Mouse (Mus musculus) regulatory T cell (primary cell): ENCODE results near the gene Htr2b.

Experiments used
- in situ Hi-C: fragments of 300-600 bp; cut with MboI, MseI; formaldehyde crosslinking; loops from one replicate; pipeline ENCODE4 v1.15.1; 2025; ENCODE audit warnings: high pct_unique_total_duplicates

Gene Htr2b

GRCm38 (mm10) chr1:86111779-86112178, at the start of gene Htr2b:
Gene Htr2b (minus strand): TSS chr1:86111970.
- in situ Hi-C loops: no loop called here

GRCm38 (mm10) chr1:86161061-86161460, 49.3 kb upstream of the Htr2b start:
- in situ Hi-C loops: no loop called here

- in situ Hi-C loops: no loop called here
Measured at GRCm38 (mm10) chr1:86160479-86160878, 48.7 kb upstream of the Htr2b start.

GRCm38 (mm10) chr1:86160059-86160458, 48.3 kb upstream of the Htr2b start:
- in situ Hi-C loops: no loop called here

DNA sequence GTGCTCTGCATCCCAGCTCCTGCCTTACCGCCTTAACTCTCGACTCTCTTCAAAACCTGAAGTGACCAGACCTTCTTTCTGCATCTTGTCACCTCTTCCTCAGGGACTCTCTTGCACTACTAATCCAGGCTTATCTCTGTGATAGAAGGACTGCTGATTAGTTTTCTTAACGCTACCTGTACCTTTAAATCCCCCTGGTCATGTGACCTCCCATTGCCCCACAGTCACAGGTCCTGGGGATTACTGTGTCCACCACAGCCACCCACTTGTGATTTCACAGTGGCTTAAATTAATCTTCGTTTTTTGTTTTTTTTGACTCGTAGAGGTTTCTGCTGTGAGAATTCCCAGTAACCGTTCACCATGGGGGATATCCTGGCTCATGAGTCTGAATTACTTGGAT, 44.8 kb upstream of the Htr2b start:
- in situ Hi-C loops: no loop called here

GRCm38 (mm10) chr1:86156075-86156474, 44.3 kb upstream of the Htr2b start:
- in situ Hi-C loops: no loop called here

DNA sequence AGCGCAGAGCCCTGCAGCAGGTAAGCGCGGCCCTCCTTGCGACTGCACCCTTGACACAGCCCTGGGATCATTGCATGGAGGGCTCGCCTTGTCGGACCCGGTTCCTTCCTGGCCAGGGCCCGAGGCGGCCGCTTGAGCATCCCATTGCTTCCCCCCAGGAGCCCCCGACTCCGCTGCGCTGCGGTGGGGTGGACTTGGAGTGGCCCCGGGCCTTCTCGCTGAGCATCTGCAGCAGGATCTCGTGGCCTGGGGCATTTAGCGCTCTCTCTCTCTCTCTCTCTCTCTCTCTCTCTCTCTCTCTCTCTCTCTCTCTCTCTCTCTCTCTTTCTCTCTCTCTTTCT, 43.0 kb upstream of the Htr2b start:
- in situ Hi-C loops: no loop called here

DNA sequence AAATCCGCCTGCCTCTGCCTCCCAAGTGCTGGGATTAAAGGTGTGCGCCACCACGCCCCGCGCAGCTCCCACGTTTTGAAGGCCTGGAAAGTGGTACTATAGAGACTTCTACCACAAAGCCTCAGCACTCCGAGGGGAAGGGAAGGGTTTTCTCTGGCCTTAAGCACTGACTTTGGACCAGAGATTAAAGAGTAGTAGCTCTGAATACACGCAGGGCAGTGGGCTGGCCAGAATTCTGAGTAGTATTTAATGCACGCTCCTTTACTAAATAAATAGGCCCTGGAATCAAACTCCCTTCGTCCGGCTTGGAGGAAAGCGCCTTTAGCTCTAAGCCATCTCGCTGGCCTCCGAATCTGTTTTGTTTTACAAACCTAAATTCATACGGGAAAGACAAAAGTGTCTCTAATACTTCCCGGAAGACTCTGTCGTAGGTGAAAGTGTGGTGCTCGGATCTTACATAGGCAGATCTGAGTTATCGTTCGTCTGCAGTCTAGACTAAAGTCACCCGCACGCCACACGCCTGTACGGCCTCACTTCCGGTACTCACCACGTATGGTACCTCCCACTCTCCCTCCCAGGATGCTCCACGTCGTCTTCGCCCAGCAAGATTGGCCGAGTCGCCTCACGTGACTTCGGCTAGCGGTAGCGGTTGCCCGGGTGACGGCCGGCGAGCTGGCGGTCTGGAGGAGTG, 42.5 kb upstream of the Htr2b start, which contains the start of gene Armc9:
Gene Armc9, plus strand, starts transcription at position 648 of the 691 bp plus-strand sequence.
- in situ Hi-C loops: no loop called here

GRCm38 (mm10) chr1:86152618-86153017, 40.8 kb upstream of the Htr2b start:
- in situ Hi-C loops: no loop called here

DNA sequence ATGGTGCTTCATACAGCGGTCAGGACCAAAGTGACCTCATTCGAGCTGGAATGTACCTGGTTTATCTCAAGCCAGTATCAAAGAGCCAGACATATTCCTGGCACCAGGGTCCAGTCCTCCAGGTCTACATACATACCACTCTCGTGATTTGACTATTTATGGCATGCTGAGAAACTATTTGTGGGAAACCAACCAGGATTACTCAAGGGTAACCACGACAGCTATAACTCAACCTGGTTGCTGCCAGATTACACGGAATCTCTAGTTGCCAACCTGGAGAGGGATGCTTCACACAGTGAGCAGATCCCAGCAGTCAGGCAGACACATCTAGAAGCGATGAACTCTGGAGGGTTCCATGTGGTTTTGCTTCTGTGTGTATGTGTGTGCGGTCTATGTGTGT, 39.6 kb upstream of the Htr2b start:
- in situ Hi-C loops: no loop called here

- in situ Hi-C loops: no loop called here
Measured at GRCm38 (mm10) chr1:86150929-86151328, 39.2 kb upstream of the Htr2b start.

DNA sequence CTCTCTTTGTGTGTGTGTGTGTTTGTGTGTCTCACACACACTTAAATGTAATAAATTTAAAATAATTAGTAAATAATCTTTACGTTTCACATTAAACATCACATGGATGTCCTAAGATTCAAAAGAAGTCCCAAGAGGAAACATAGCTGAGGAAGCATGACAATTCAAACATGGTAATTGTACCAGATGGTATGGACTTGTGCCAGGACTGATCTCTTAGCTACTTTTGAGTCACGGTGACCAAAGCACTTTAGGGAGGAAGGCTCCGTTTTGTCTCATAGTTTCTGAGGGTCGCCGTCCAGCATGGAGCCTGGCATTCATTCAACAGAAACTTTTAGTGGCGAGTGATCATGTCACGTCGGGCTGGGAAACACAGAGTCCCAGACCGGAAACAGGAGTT, 36.4 kb upstream of the Htr2b start:
- in situ Hi-C loops: no loop called here

DNA sequence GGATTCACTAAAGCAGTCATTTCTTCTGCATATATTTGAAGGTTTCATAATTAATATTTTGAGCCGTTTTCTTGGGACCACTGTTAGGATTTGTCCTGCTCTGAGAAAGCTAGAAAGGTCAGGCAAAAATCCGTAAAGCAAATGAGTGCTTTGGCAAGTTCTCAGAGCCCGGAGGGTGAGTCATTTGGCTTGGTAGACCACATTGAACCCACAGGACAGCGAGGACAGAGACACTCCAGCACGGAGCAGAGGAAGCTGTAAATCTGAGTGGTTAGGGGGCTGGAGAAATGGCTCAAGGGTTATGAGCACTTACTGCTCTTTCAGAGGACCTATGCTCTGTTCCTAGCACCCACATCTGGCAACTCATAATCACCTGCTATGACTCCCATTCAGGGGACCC, 35.8 kb upstream of the Htr2b start:
- in situ Hi-C loops: no loop called here

GRCm38 (mm10) chr1:86146293-86146692, 34.5 kb upstream of the Htr2b start:
- in situ Hi-C loops: no loop called here

DNA sequence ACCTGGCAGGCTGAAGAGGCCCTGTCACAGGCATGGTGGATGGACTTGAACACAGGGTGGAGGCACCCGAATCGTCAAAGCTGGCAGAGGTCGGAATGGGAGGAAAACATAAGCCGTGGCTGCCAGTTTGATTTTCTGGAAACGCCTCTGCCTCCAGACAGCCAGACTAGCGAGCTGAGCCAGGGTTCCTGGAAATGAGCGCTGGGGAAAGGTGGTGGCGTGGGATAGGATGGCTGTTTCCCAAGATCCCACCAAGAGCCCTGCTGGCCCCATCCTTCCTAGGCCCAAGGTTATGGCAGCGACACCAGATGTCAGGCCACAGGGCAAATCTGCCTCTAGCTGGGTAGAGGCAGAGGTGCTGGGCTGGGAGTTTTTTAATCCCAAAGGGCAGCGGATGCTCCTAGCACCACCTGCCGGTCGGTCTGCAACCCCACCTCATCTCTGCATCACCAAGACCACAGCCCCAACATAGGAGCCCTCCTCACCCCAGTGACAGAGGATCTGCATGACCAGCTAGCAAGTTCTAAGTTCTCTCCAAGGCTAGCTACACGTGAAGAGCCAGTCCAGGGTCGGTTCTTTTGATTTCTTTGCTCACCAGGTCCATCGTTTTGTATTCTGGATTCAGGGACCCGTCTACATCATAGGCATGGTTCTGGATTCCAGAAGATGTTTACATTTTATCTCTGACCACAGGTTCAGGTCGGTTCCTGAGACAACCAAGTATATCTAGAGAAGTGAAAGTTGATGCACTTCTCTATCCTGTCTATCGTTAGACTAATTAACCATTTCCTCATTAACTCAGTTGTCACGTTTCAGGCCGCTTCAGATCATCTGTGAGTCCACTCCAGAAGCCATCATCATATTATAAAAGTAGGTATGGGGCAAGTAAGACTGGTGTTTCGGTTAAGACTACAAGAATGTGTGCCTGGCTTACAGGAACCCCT, 32.5 kb upstream of the Htr2b start:
- in situ Hi-C loops: no loop called here

DNA sequence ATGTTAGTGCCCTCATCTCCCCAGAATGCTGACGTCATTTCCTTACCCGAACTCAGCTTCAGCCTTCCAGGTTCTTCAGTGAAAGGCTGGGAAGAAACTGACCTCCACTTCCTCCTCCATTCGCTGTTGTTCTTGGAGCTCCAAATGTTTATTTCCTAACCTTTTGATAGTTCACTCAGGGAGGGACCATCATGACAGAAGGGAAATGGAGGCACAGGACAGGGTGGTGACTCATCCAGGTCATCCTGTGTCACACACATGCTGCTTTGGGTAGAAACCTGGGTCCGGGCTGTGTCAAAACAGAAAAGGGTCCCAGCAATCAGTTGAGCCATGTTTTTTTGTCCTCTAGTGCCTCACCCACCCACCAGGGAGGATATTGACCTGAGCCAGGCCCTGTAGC, 31.4 kb upstream of the Htr2b start:
- in situ Hi-C loops: no loop called here

DNA sequence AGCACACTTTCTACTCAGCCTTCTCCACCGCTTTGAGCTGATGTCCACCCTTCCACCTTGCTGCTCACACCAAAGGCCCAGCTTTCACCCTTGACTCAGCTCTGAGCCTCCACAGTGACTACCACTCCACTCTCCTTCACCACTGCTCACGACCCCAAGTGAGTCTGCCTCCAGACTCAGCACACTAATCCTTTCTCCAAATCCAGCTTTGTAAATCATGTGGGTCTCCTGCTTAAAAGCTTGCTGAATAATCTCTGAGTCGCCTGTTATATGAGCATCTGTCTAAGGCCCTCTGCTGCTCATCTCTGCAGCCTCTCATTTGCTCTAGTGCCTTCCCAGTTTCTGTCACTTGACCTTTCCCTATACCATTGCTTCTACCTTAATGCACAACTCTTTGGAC, 29.3 kb upstream of the Htr2b start:
- in situ Hi-C loops: no loop called here

DNA sequence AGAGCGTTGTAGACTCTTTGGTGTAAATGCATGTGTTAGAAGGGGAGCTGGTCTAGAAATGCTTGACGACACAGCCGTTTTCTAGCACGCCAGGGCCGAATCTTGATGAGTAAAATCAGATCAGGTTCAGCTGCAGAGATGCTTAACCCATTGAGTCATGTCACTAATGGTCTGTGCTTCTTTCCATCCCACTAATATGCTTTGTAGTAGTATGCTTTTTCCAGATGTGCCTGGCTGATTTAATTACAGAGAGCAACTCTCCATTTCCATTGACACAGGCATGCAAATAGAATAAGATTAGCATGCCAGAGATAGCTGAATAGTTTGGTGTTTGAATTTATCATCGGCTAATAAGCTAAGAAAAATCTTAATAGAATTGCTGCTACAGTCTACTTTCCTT, 23.5 kb upstream of the Htr2b start:
- in situ Hi-C loops: no loop called here

DNA sequence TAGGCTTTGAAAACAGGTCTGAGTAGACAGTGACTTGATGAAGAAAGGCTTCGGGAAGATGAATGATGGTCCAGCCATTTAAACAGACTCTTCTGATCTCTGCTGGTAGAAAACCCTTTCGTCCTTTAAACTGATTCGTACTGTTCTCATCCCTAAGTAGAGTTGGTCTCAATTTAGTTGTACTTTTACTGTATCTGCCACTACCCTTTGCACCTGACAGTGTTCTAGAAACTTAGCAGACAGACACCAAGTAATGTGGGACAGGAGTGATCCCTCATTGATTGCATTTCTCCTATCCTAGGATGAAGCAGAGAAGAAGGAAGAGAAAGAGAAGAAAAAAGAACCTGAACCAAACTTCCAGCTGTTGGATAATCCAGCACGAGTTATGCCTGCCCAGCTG, 21.6 kb upstream of the Htr2b start, which contains the start of gene Gm21972:
Gene Gm21972, plus strand, starts transcription at position 301 of the 400 bp plus-strand sequence.
- in situ Hi-C loops: no loop called here

GRCm38 (mm10) chr1:86126036-86126435, 14.3 kb upstream of the Htr2b start:
- in situ Hi-C loops: no loop called here

GRCm38 (mm10) chr1:86119549-86119948, 7.8 kb upstream of the Htr2b start:
- in situ Hi-C loops: loop anchor here (5.0 kb wide), 1 partner anchor 37 kb away; no protein-coding TSS in a partner anchor

DNA sequence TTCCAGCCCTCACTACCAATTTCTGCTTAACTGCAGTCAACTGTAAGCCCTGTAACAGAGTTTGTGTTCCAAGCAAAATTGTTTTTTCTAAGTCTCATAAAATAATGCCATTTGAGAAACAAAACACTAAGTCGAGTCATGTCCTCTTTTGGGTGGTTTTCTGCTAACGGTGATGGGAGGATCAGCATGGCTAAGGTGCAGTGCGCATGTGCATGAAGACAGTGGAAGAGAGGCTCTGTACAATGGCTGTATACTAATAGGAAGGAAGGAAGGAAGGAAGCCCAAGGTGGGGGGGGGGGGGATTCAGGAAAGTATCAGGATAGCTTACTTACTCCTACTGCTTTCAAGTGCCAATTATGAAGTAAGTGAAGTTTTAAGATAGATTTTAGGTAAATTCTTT, 2.4 kb upstream of the Htr2b start:
- in situ Hi-C loops: no loop called here

GRCm38 (mm10) chr1:86105054-86105453, 6.7 kb downstream of the Htr2b start:
- in situ Hi-C loops: no loop called here
